Mouse (Mus musculus) CD4-positive, CD25-positive, alpha-beta regulatory T cell, adult 2 months (primary cell): Measurements from ENCODE around the gene Sp6.

Source experiments
- DNase-seq: peaks from one replicate; pipeline ENCODE4 v3.0.0-alpha.2; 2012; ENCODE audit warnings: low read depth, low spot score

Gene Sp6

GRCm38 (mm10) chr11:97050944-97051586 is 37.9 kb downstream of the Sp6 start:
- DNase-seq = peak; percentile 24

GRCm38 (mm10) chr11:97052219-97052646 is 39.0 kb downstream of the Sp6 start:
- DNase-seq = peak; percentile 51

GRCm38 (mm10) chr11:97063274-97063920 is 50.2 kb downstream of the Sp6 start:
- DNase-seq = no peak

- DNase-seq = peak; percentile 34
Observed at GRCm38 (mm10) chr11:97063921-97064295, 50.7 kb downstream of the Sp6 start.

GRCm38 (mm10) chr11:97065538-97066295 is 52.5 kb downstream of the Sp6 start:
- no peak for DNase-seq

- DNase-seq = no peak
Observed at GRCm38 (mm10) chr11:97066656-97067360, 53.6 kb downstream of the Sp6 start.

GRCm38 (mm10) chr11:97069333-97069732 is 56.1 kb downstream of the Sp6 start:
- no peak for DNase-seq

GRCm38 (mm10) chr11:97069770-97070169 is 56.6 kb downstream of the Sp6 start:
- DNase-seq = no peak

- no peak for DNase-seq
Observed at GRCm38 (mm10) chr11:97071129-97071528, 57.9 kb downstream of the Sp6 start.

GRCm38 (mm10) chr11:97072533-97072932 is 59.3 kb downstream of the Sp6 start:
- peak; percentile 65 for DNase-seq

GRCm38 (mm10) chr11:97074235-97074634 is 61.0 kb downstream of the Sp6 start:
- no peak for DNase-seq
